Mouse (Mus musculus) duodenum, adult 2 months (tissue): ENCODE results near the gene Wasf1. TPM values are rescaled to one million over a fixed set of nuclear protein-coding genes. Genes with fewer than 3 reads are reported as not detected.

Source experiments
- polyA plus RNA-seq: library from polyadenylated mRNA; depleted of rRNA; stranded (reverse); fragments of >200 nt; gene quantifications from 2 replicates; pipeline ENCODE4 v1.2.3, GENCODE M21; 2012; ENCODE audit warnings: low replicate concordance; rRNA removed

The Wasf1 gene
- polyA plus RNA-seq, result 0.89 and 2.5 TPM in 2 replicates

DNA sequence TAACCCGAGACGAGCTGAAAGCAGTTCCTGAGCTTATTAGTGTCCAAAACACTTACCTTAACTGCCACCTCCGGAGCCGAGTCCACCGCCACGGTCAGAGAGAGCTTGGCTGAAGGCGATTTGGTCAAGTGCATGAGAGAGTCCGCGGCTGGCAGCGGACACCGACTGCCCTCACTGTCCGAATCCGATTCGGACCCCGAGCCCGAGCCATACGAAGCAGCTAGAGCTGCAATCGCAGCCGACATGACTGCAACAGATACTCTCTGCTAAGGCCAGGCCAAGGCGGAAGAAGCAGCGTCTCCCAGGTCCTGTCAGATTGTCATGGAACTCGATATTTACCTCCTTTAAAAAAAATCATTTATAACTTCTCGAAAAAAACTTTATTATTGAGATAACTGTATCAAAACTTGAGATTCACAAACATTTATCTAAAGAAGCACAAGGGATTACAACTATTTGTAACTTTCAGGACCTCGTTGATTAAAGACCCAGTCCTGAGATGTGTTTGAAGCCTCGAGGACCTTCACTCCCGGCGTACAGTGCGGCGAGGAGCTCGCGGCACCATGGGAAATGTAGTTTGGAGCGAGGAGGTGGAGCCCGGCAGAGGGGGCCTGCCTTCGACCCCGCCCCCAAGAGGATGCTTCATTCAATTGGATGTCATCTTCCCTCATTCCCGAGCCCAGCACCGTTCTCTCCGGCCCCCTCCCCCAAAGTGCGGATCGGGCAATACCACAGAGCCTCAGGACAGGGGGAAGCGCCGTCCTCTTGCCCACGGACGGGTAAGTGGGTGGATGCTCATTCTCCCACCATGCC is at the start of gene Wasf1, which contains the start of gene Cdc40:
TSS of gene Wasf1 (plus strand) at position 645 of the 813 bp plus-strand sequence.
TSS of gene Cdc40 (minus strand) at position 481 of the 813 bp plus-strand sequence.

Other genes with a start within 250 kb of the Wasf1 start
- gene Mettl24, start 200.2 kb upstream of the Wasf1 start, polyA plus RNA-seq, result 2.7 and 3.4 TPM in 2 replicates
- gene Cdc40, start 164 bp upstream of the Wasf1 start, polyA plus RNA-seq, result 7.7 and 15.3 TPM in 2 replicates
- 0.34 and 0.83 TPM in 2 replicates for gene Gpr6, start 188.8 kb downstream of the Wasf1 start, polyA plus RNA-seq